Mouse (Mus musculus) embryonic facial prominence, embryonic 10.5 days (tissue): Measurements from ENCODE around the gene Tgfbr3l. TPM values are rescaled to one million over a fixed set of nuclear protein-coding genes. Genes with fewer than 3 reads are reported as not detected.
"Not testable (repeated sequence)": the region's sequence is repeated elsewhere in the genome, so short reads cannot be mapped to it uniquely, and the experiment has no call there.

ENCODE experiments used
- DNase-seq: peaks from one replicate; pipeline ENCODE4 v3.0.0-alpha.2; 2017; ENCODE audit warnings: low spot score
- H3K27ac ChIP-seq: fragments of 300-500 bp; sonication (generic); replicated peaks from 2 replicates; pipeline ENCODE4 v1.5.1; 2016; ENCODE audit warnings: mild to moderate bottlenecking
- H3K27me3 ChIP-seq: fragments of 300-500 bp; sonication (generic); replicated peaks from 2 replicates; pipeline ENCODE4 v1.6.1; 2016; ENCODE audit warnings: low read depth, mild to moderate bottlenecking; ENCODE audit not compliant: poor library complexity, severe bottlenecking
- H3K36me3 ChIP-seq: fragments of 300-500 bp; sonication (generic); replicated peaks from 2 replicates; pipeline ENCODE4 v1.6.1; 2016; ENCODE audit warnings: mild to moderate bottlenecking, moderate library complexity
- H3K4me1 ChIP-seq: fragments of 300-500 bp; sonication (generic); 2 replicates; pipeline ENCODE4 v1.6.1; 2016
- H3K4me3 ChIP-seq: fragments of 300-500 bp; sonication (generic); 2 replicates; pipeline ENCODE4 v1.5.1; 2016; ENCODE audit warnings: mild to moderate bottlenecking, moderate library complexity
- H3K9me3 ChIP-seq: fragments of 300-500 bp; sonication (generic); 2 replicates; pipeline ENCODE4 v1.6.1; 2016; ENCODE audit warnings: mild to moderate bottlenecking
- WGBS: fragments of 180-500 bp; shearing (Covaris S2); methylation state at CpG from one replicate; pipeline ENCODE4 v1.1.7; 2016; 5-methylcytosine and 5-hydroxymethylcytosine counted together
- polyA plus RNA-seq: library from polyadenylated mRNA; unstranded; fragments of >200 nt; fragmentation: Nextera tagmentation; extraction: Ambion mirVana; gene quantifications from 2 replicates; pipeline ENCODE4 v1.2.1, GENCODE M21; 2016

Gene Tgfbr3l
- polyA plus RNA-seq, 1 experiment from 2014 or later: 4.4 TPM

GRCm38 (mm10) chr8:4245061-4245460 lies 3.0 kb upstream of the Tgfbr3l start:
- H3K36me3 ChIP-seq: peaks cover 96% of the 10 kb centered on the region
- H3K9me3 ChIP-seq: no peaks in the 10 kb centered on the region
- H3K4me3 ChIP-seq: no peak overlapping the region
- H3K27ac ChIP-seq: no peak overlapping the region
- no peak for DNase-seq
- H3K27me3 ChIP-seq: peaks cover 24% of the 10 kb centered on the region
- peaks cover 25% of the 10 kb centered on the region for H3K4me1 ChIP-seq
- 95% methylated on average over 5 of the region's 5 CpGs for WGBS

- no peak overlapping the region for H3K27ac ChIP-seq
- DNase-seq: no peak
- no peaks in the 10 kb centered on the region for H3K9me3 ChIP-seq
- H3K36me3 ChIP-seq: peaks cover 90% of the 10 kb centered on the region
- peaks cover 27% of the 10 kb centered on the region for H3K27me3 ChIP-seq
- peaks cover 25% of the 10 kb centered on the region for H3K4me1 ChIP-seq
- WGBS: 93% methylated on average over 13 of the region's 13 CpGs
- H3K4me3 ChIP-seq: no peak overlapping the region
These were observed 2.3 kb upstream of the Tgfbr3l start for GRCm38 (mm10) chr8:4245737-4246136.

GRCm38 (mm10) chr8:4247241-4247640 lies 773 bp upstream of the Tgfbr3l start:
- Histone ChIP-seq H3K4me1 (peaks cover 27% of the 10 kb centered on the region), H3K9me3 (no peaks in the 10 kb centered on the region), H3K4me3 (no peak overlapping the region), H3K27me3 (peaks cover 27% of the 10 kb centered on the region), H3K36me3 (peaks cover 75% of the 10 kb centered on the region), H3K27ac (no peak overlapping the region)
- no peak for DNase-seq
- 93% methylated on average over 8 of the region's 8 CpGs for WGBS

GRCm38 (mm10) chr8:4249213-4249612 lies 1.2 kb downstream of the Tgfbr3l start:
- peaks cover 27% of the 10 kb centered on the region for H3K27me3 ChIP-seq
- H3K4me1 ChIP-seq: peaks cover 43% of the 10 kb centered on the region
- peaks cover 56% of the 10 kb centered on the region for H3K36me3 ChIP-seq
- peak overlapping the region; percentile 37; the same call in 1 of the 2 replicates for H3K27ac ChIP-seq
- no peaks in the 10 kb centered on the region for H3K9me3 ChIP-seq
- peak; percentile 69 for DNase-seq
- WGBS: 12% methylated on average over 29 of the region's 29 CpGs
- H3K4me3 ChIP-seq: peak overlapping the region; percentile 25

- no peak overlapping the region for H3K27ac ChIP-seq
- DNase-seq: peak; percentile 88
- no peaks in the 10 kb centered on the region for H3K9me3 ChIP-seq
- H3K4me3 ChIP-seq: 0 out of 2 replicates have a peak overlapping the region, but pooled peaks have one; percentile 12
- H3K36me3 ChIP-seq: peaks cover 56% of the 10 kb centered on the region
- H3K4me1 ChIP-seq: peaks cover 45% of the 10 kb centered on the region
- WGBS: 29% methylated on average over 26 of the region's 26 CpGs
- H3K27me3 ChIP-seq: peaks cover 27% of the 10 kb centered on the region
These were observed 2.4 kb downstream of the Tgfbr3l start for GRCm38 (mm10) chr8:4250306-4250970.

GRCm38 (mm10) chr8:4252116-4252760 lies 4.2 kb downstream of the Tgfbr3l start:
- peak overlapping the region; percentile 94; the same call in 1 of the 2 replicates for H3K27ac ChIP-seq
- peaks cover 51% of the 10 kb centered on the region for H3K4me1 ChIP-seq
- WGBS: 50% methylated on average over 8 of the region's 8 CpGs
- H3K36me3 ChIP-seq: peaks cover 56% of the 10 kb centered on the region
- no peak for DNase-seq
- peaks cover 27% of the 10 kb centered on the region for H3K27me3 ChIP-seq
- H3K4me3 ChIP-seq: peak overlapping the region; percentile 86
- H3K9me3 ChIP-seq: no peaks in the 10 kb centered on the region

GRCm38 (mm10) chr8:4252934-4253841 lies 5.2 kb downstream of the Tgfbr3l start, which contains the start of gene Snapc2:
Gene Snapc2, plus strand, starts transcription at chr8:4253080.
- under 1% methylated on average over 69 of the region's 69 CpGs for WGBS
- Histone ChIP-seq H3K9me3 (no peaks in the 10 kb centered on the region), H3K27ac (peak within 1 kb of the TSS; percentile 94), H3K27me3 (peaks cover 21% of the 10 kb centered on the region), H3K4me3 (peak within 1 kb of the TSS; percentile 86), H3K4me1 (peaks cover 58% of the 10 kb centered on the region), H3K36me3 (peaks cover 56% of the 10 kb centered on the region)
- peak; percentile 95 for DNase-seq

- Histone ChIP-seq H3K4me3 (peak overlapping the region; percentile 86), H3K27ac (no peak overlapping the region), H3K9me3 (no peaks in the 10 kb centered on the region), H3K36me3 (peaks cover 50% of the 10 kb centered on the region), H3K4me1 (peaks cover 52% of the 10 kb centered on the region), H3K27me3 (peaks cover 14% of the 10 kb centered on the region)
- no peak for DNase-seq
- 68% methylated on average over 6 of the region's 6 CpGs for WGBS
These were observed 6.0 kb downstream of the Tgfbr3l start for GRCm38 (mm10) chr8:4254001-4254400.

GRCm38 (mm10) chr8:4255471-4255870 lies 7.5 kb downstream of the Tgfbr3l start:
- not testable (repeated sequence) for DNase-seq, H3K4me3 ChIP-seq, H3K9me3 ChIP-seq, H3K27ac ChIP-seq, H3K27me3 ChIP-seq
- 87% methylated on average over 7 of the region's 7 CpGs for WGBS
- Histone ChIP-seq H3K36me3 (peaks cover 50% of the 10 kb centered on the region), H3K4me1 (peaks cover 51% of the 10 kb centered on the region)

DNA sequence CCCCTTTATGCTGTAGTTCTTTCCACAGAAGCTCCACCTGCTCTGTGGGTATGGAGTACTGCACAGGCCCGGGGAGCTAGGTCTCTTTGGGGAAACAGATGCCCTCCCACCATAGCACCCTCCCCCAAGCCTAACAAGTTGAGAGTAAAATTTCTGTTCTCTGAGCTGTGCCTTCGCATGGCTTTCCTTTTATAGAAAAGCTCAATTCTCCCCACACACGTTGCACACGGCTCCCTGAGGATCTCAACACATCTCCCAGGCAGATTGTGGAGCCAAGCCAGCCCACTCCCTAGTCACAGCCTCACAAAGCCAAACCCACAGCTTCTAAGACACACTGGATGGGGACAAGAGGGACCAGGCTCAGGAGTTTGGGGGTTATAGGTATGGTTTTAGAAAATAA lies 8.9 kb downstream of the Tgfbr3l start:
- Histone ChIP-seq H3K4me1 (peaks cover 47% of the 10 kb centered on the region), H3K36me3 (peaks cover 64% of the 10 kb centered on the region), H3K27me3 (no peaks in the 10 kb centered on the region), H3K9me3 (no peaks in the 10 kb centered on the region), H3K4me3 (peak overlapping the region; percentile 93), H3K27ac (0 out of 2 replicates have a peak overlapping the region, but pooled peaks have one; percentile 98)
- DNase-seq: no peak
- WGBS: 78% methylated on average over 4 of the region's 4 CpGs

GRCm38 (mm10) chr8:4257350-4257749 lies 9.3 kb downstream of the Tgfbr3l start:
- Histone ChIP-seq H3K4me1 (peaks cover 46% of the 10 kb centered on the region), H3K36me3 (peaks cover 68% of the 10 kb centered on the region), H3K27ac (peak overlapping the region; percentile 98), H3K27me3 (no peaks in the 10 kb centered on the region), H3K9me3 (no peaks in the 10 kb centered on the region), H3K4me3 (peak overlapping the region; percentile 93)
- no peak for DNase-seq
- 78% methylated on average over 4 of the region's 4 CpGs for WGBS

- Histone ChIP-seq H3K4me3 (peak overlapping the region; percentile 93), H3K4me1 (peaks cover 39% of the 10 kb centered on the region), H3K36me3 (peaks cover 77% of the 10 kb centered on the region), H3K27ac (peak overlapping the region; percentile 98), H3K27me3 (no peaks in the 10 kb centered on the region), H3K9me3 (no peaks in the 10 kb centered on the region)
- WGBS: 2% methylated on average over 35 of the region's 35 CpGs
- peak; percentile 92 for DNase-seq
These were observed 10.2 kb downstream of the Tgfbr3l start for GRCm38 (mm10) chr8:4258233-4258632.
